In the genomic region with DNA sequence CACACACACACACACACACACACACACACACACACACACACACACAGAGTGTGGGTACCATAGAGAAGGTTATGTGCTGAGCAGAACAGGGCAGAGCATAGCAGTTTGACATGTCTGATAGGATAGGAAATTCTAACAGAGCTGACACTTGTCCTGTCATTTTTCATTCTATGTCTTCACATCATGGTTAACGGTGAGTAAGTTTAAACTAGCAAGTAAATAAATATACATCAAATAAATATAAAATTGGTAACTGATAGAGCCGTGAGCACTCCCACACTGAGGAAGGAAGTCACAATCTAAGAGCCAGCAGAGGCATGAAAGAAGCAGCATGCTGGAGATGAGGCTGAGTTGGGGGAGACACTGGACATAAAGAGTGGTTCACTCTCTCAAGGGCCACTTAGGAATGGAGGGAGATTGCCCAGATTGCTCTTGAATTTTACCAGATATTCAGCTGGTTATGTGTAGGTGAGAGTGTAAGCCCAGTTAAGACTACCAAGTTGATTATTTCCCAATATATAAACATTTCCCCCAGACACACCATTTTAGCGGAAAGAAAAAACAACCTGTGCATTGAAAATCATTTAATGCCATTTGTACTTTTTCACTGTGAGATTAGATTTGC, we compare ENCODE assay signal across 31 mouse cellular contexts. TPM values are rescaled to one million over a fixed set of nuclear protein-coding genes. Genes with fewer than 3 reads are reported as not detected.
DNase-seq lines count a peak whose midpoint lies in the region; ATAC-seq and TF ChIP-seq lines count a peak whose summit lies in the region.
"Had no signal": no experiment of that assay in that cellular context is flagged by ENCODE, and none has a peak within 500 bp of the region (broad histone marks: within the 10 kb centered on the region; RNA-seq: fewer than 3 reads in every experiment).

No protein-coding gene starts in this region.

- peak; percentile 91 for DNase-seq in 3T3-L1 (ENCODE audit: low read depth, low spot score)
- peak; percentile 91 for DNase-seq in adipocyte (ENCODE audit: low spot score)
- no peak for DNase-seq in hindbrain, embryonic 10.5 days (ENCODE audit: low spot score)
- DNase-seq in heart, adult 9 months (ENCODE audit: low spot score in 2 of 2) = no peak
- DNase-seq: adrenal gland, adult 2 months; adrenal gland, adult 8-10 months; adrenal gland, postnatal 10 days; adrenal gland, postnatal 14 days; adrenal gland, postnatal 25 days; adrenal gland, postnatal 36 days; B cell, adult 2 months; cerebellum, adult 11 months; cerebellum, adult 11-12 months; cerebellum, adult 18-20 months; cerebellum, adult 2 months; cerebellum, adult 8-10 months had no signal

- no peak overlapping the region for H3K9ac ChIP-seq in midbrain, embryonic 13.5 days (replicated peaks)

- no peak overlapping the region for H3K4me2 ChIP-seq in midbrain, embryonic 13.5 days (replicated peaks)

- 71% methylated on average over 3 of the region's 3 CpGs for WGBS in macrophage (ENCODE audit: missing documents)
- 89% methylated on average over 3 of the region's 3 CpGs for WGBS in hindbrain, embryonic 10.5 days
- WGBS in midbrain, embryonic 13.5 days = 90% methylated on average over 3 of the region's 3 CpGs

- H3K9me3 ChIP-seq in hindbrain, embryonic 10.5 days = no peaks in the 10 kb centered on the region
- no peaks in the 10 kb centered on the region for H3K9me3 ChIP-seq in midbrain, embryonic 13.5 days
- H3K9me3 ChIP-seq: G1E had no signal

- H3K36me3 ChIP-seq in macrophage (ENCODE audit: inconsistent target) = no peaks in the 10 kb centered on the region
- H3K36me3 ChIP-seq in hindbrain, embryonic 10.5 days = no peaks in the 10 kb centered on the region
- H3K36me3 ChIP-seq in midbrain, embryonic 13.5 days = no peaks in the 10 kb centered on the region
- H3K36me3 ChIP-seq: G1E had no signal

- no peak for TF ChIP-seq CTCF in bone marrow macrophage, adult 2 months (IDR thresholded peaks at IDR 0.05; ENCODE audit: low read depth, low read length)

- no peak for TF ChIP-seq POLR2A in bone marrow macrophage, adult 2 months (IDR thresholded peaks at IDR 0.05; ENCODE audit: borderline replicate concordance, low read depth, low read length)

- H3K4me3 ChIP-seq in bone marrow macrophage, adult 2 months (ENCODE audit: insufficient read depth, low read length) = no peak overlapping the region
- H3K4me3 ChIP-seq in macrophage (ENCODE audit: inconsistent target) = no peak overlapping the region
- no peak overlapping the region for H3K4me3 ChIP-seq in hindbrain, embryonic 10.5 days
- H3K4me3 ChIP-seq in midbrain, embryonic 13.5 days (replicated peaks) = no peak overlapping the region

- peaks cover 64% of the 10 kb centered on the region for H3K4me1 ChIP-seq in bone marrow macrophage, adult 2 months (ENCODE audit: control insufficient read depth, insufficient read depth, low read length)
- H3K4me1 ChIP-seq in hindbrain, embryonic 10.5 days (replicated peaks) = no peaks in the 10 kb centered on the region; the same call in 1 of the 2 replicates
- no peaks in the 10 kb centered on the region for H3K4me1 ChIP-seq in midbrain, embryonic 13.5 days (replicated peaks)

- peaks cover 32% of the 10 kb centered on the region; the same call in 1 of the 2 replicates for H3K79me2 ChIP-seq in macrophage (ENCODE audit: inconsistent target)

- no peaks in the 10 kb centered on the region for H3K27me3 ChIP-seq in hindbrain, embryonic 10.5 days (ENCODE audit: insufficient read depth, poor library complexity, severe bottlenecking)
- H3K27me3 ChIP-seq in midbrain, embryonic 13.5 days = no peaks in the 10 kb centered on the region

- H3K27ac ChIP-seq in bone marrow macrophage, adult 2 months (ENCODE audit: insufficient read depth, low read depth, low read length) = peak overlapping the region; percentile 95
- H3K27ac ChIP-seq in macrophage = peak overlapping the region; percentile 92
- no peak overlapping the region for H3K27ac ChIP-seq in hindbrain, embryonic 10.5 days
- H3K27ac ChIP-seq in midbrain, embryonic 13.5 days = no peak overlapping the region

- no peak for ATAC-seq in inflammation-experienced regulatory T-cells, adult 6 months
- no peak for ATAC-seq in midbrain, embryonic 13.5 days
- ATAC-seq: activated CD4-positive, CD25-positive, alpha-beta regulatory T cell, adult 4 months; CD4-positive, CD25-positive, alpha-beta regulatory T cell, adult 4 months; Patski had no signal

RNA-seq across cellular contexts. Expression of a gene that starts 5.2 kb away (rescaled TPM):
- polyA plus RNA-seq in bone marrow macrophage, adult 2 months (2012; ENCODE audit: insufficient read depth, insufficient read length, missing spikeins) = 36,853 and 37,625 TPM in 2 replicates
- 1,000 to 10,000 TPM in 1 of 26 experiments, 100 to 1,000 TPM in 25; 167 to 1,242 (median 625) TPM for total RNA-seq in macrophage (2018; cell fraction: chromatin; rRNA removed)
- over 10,000 TPM in 25 of 26 experiments, 1,000 to 10,000 TPM in 1; 9,978 to 23,163 (median 15,255) TPM for total RNA-seq in macrophage (2018; cell fraction: cytosol; rRNA removed)
- total RNA-seq in macrophage (2018; cell fraction: nucleus; rRNA removed) = over 10,000 TPM in 2 of 26 experiments, 1,000 to 10,000 TPM in 24; 1,420 to 12,393 (median 7,308) TPM
- 16,156 to 35,026 TPM (median 20,022 TPM) in 3 replicates for polyA plus RNA-seq in macrophage (2018)
- polyA plus RNA-seq in hindbrain, embryonic 10.5 days (2016; fragmentation: Nextera tagmentation; extraction: Ambion mirVana) = 8.7 and 16.7 TPM in 2 replicates
- polyA plus RNA-seq in inflammation-experienced regulatory T-cells, adult 6 months (2017; shearing (Covaris generic)) = 10 to 100 TPM in 1 of 3 experiments, 1 to 10 TPM in 2; 1.0 to 40.1 (median 5.3) TPM
- 14.7 and 19.0 TPM in 2 replicates for polyA plus RNA-seq in midbrain, embryonic 13.5 days (2015; fragmentation: Nextera tagmentation; extraction: Ambion mirVana)
- total RNA-seq: MEL had no signal

RNA-seq across cellular contexts. Expression of a gene that starts 5.3 kb away (rescaled TPM):
- polyA plus RNA-seq in bone marrow macrophage, adult 2 months (2012; ENCODE audit: insufficient read depth, insufficient read length, missing spikeins) = 90.7 and 94.4 TPM in 2 replicates
- 1 to 10 TPM in 2 of 26 experiments, under 1 TPM in 6, not detected in 18; 0.59 to 1.1 (median 0.81) TPM for total RNA-seq in macrophage (2018; cell fraction: chromatin; rRNA removed)
- total RNA-seq in macrophage (2018; cell fraction: cytosol; rRNA removed) = 1 to 10 TPM; 2.7 to 9.2 (median 5.1) TPM
- total RNA-seq in macrophage (2018; cell fraction: nucleus; rRNA removed) = 1 to 10 TPM in 25 of 26 experiments, not detected in 1; 1.0 to 5.4 (median 2.7) TPM
- polyA plus RNA-seq in macrophage (2018) = 3.4 to 8.7 TPM (median 5.9 TPM) in 3 replicates
- polyA plus RNA-seq in hindbrain, embryonic 10.5 days (2016; fragmentation: Nextera tagmentation; extraction: Ambion mirVana) = not detected in 2 replicates
- polyA plus RNA-seq in inflammation-experienced regulatory T-cells, adult 6 months (2017; shearing (Covaris generic)) = 1 to 10 TPM in 1 of 3 experiments, under 1 TPM in 1, not detected in 1; 0.49 to 1.0 TPM
- not detected in 2 replicates for polyA plus RNA-seq in midbrain, embryonic 13.5 days (2015; fragmentation: Nextera tagmentation; extraction: Ambion mirVana)
- total RNA-seq: CH12.LX, ES-E14, MEL had no signal
- polyA plus RNA-seq: C2C12; CD4-positive, CD25-positive, alpha-beta regulatory T cell, adult 4 months; G1E had no signal

RNA-seq across cellular contexts. Expression of a gene that starts 48.8 kb away (rescaled TPM):
- not detected in 2 replicates for polyA plus RNA-seq in bone marrow macrophage, adult 2 months (2012; ENCODE audit: insufficient read depth, insufficient read length, missing spikeins)
- total RNA-seq in macrophage (2018; cell fraction: chromatin; rRNA removed) = not detected
- total RNA-seq in macrophage (2018; cell fraction: cytosol; rRNA removed) = not detected
- not detected for total RNA-seq in macrophage (2018; cell fraction: nucleus; rRNA removed)
- polyA plus RNA-seq in macrophage (2018) = not detected in 3 replicates
- not detected in 2 replicates for polyA plus RNA-seq in hindbrain, embryonic 10.5 days (2016; fragmentation: Nextera tagmentation; extraction: Ambion mirVana)
- polyA plus RNA-seq in inflammation-experienced regulatory T-cells, adult 6 months (2017; shearing (Covaris generic)) = not detected
- polyA plus RNA-seq in midbrain, embryonic 13.5 days (2015; fragmentation: Nextera tagmentation; extraction: Ambion mirVana) = not detected in 2 replicates
- total RNA-seq: adrenal gland, adult 18-20 months; adrenal gland, adult 2 months; adrenal gland, adult 8-10 months; adrenal gland, postnatal 10 days; adrenal gland, postnatal 14 days; adrenal gland, postnatal 25 days; adrenal gland, postnatal 36 days; adrenal gland, postnatal 4 days; CH12.LX; ES-E14; MEL had no signal
- polyA plus RNA-seq: adrenal gland, adult 2 months; brain, embryonic 14.5 days; CD4-positive, CD25-positive, alpha-beta regulatory T cell, adult 4 months; cerebellum, adult 2 months; G1E had no signal

Comparison
In these comparisons a context has a peak if more than half of its experiments do, and no peak if none do; other contexts are left out.
1. DNase-seq: peak in 3T3-L1 (single experiment) and adipocyte (single experiment); none in hindbrain, embryonic 10.5 days (single experiment) and heart, adult 9 months (0 of 2).
2. H3K27ac ChIP-seq: peak in bone marrow macrophage, adult 2 months (single experiment) and macrophage (single experiment); none in hindbrain, embryonic 10.5 days (single experiment) and midbrain, embryonic 13.5 days (single experiment).
3. RNA of a gene that starts 5.2 kb away (polyA plus RNA-seq): 36,853 to 37,625 TPM in bone marrow macrophage, adult 2 months and 16,156 to 35,026 TPM in macrophage; 14.7 to 19.0 TPM in midbrain, embryonic 13.5 days, 8.7 to 16.7 TPM in hindbrain, embryonic 10.5 days and 1.0 to 40.1 TPM in inflammation-experienced regulatory T-cells, adult 6 months; every median in the first group is over 100 times any median in the second.